Mouse (Mus musculus): Measurements from ENCODE around the gene Mcm9.

DNA sequence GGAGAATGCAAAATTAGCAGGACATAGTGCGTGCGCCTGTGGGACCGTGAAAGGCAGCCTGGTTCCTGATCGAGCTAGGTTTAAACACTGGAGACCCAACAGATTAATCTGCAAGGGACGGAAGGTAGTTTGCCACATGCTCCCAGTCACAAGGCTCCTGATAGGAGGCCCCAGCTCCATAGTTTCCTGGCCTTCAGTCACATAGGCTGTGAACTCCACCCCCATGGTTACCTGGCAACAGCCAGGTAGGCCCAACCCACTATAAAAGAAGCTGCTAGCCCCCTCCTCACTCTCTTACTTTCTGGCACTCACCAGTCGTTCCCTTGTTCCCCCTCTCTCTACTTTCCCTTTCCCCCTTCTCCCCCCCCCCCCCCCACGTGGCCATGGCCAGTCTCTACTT lies 50.1 kb downstream of the Mcm9 start:
- TF ChIP-seq CTCF (IDR thresholded peaks at IDR 0.05; ENCODE audit: borderline replicate concordance, extremely low read depth, insufficient read depth, insufficient read length) (no peak), POLR2A (IDR thresholded peaks at IDR 0.05; ENCODE audit: borderline replicate concordance, extremely low read depth, insufficient read depth, insufficient read length, poor library complexity, severe bottlenecking) (no peak)
